Mouse (Mus musculus): Measurements from ENCODE around the gene Amz1. TPM values are rescaled to one million over a fixed set of nuclear protein-coding genes. Genes with fewer than 3 reads are reported as not detected.

The Amz1 gene
- polyA plus RNA-seq (2014; fragmentation: Illumina TruSeq; extraction: RNeasy Lipid Tissue Mini Kit (QIAGEN cat#74804); ENCODE audit: low read depth, low replicate concordance): 2.0 TPM

DNA sequence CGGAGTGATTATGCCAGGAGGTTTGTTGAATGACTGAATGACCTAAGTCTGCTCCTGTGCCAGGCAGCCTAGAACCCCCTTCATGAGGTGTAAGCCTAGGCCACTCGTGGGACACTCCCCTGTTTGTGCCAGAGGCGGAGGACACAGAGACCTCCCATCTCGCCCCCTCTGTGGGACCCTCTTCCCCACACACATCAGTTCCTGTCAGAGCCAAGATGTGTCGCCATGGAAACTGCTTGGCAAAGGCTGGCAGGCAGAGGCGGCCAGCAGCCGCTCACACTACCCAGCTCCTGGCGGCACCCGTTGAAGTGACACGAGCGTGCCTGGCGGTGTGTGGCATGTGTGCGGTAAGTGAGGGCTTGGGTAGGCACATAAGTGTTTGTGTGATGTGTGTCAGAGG is at the start of gene Amz1:
Amz1 (plus strand) TSS at position 306 of the 400 bp plus-strand sequence.

GRCm38 (mm10) chr5:140702103-140702513 is 21.8 kb upstream of the Amz1 start, which contains the start of gene Iqce:
Gene Iqce, minus strand, starts transcription at chr5:140702378.

DNA sequence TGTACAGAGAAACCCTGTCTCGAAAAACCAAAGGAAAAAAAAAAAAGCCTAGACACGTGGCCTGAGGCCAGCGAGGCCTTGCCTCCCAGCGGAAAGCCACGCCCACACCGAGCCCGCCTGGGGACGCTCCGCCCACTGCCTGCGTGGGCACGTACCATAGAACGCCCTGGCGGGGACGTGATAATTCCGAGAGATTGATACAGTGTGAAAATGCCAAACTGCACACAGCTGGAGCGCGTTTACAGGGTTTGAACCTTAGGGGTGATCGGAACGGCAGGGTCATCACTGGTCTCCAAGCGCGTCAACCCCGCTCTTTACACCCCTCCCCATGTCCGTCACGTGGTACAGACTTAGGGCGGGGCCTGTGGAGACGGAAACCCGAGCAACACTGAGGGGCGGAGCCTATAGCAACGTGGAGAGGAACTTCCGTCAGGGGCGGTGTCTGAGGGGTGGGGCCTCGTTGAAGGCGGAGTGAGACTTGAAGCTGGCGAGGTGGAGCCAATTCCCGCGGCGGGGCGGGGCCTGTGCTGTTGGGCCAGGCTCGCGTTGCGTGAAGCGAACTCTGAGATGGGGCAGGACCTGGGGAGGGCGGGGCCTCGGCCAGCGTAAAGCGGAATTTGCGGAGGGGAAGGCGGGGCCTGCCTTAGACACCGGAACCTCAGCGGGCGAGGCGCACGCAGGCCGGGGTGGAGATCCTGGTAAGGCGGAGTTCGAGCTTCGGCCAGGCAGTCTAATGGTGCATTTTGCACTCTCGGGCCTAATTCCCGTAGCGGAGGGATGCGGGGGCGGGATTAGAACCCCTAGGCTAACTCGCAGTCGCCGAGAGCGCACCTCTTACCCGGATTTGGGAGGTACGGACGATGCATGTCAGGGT is 19.3 kb upstream of the Amz1 start, which contains the start of gene Brat1:
Brat1 (plus strand) TSS at position 634 of the 874 bp plus-strand sequence.

Other genes starting within 250 kb of the Amz1 start
- gene Chst12, start 218.6 kb upstream of the Amz1 start, polyA plus RNA-seq (2014; fragmentation: Illumina TruSeq; extraction: RNeasy Lipid Tissue Mini Kit (QIAGEN cat#74804); ENCODE audit: low read depth, low replicate concordance): 28.3 TPM
- gene Grifin, start 159.1 kb upstream of the Amz1 start, polyA plus RNA-seq (2014; fragmentation: Illumina TruSeq; extraction: RNeasy Lipid Tissue Mini Kit (QIAGEN cat#74804); ENCODE audit: low read depth, low replicate concordance): not detected
- 17.1 TPM for gene Lfng, start 116.8 kb upstream of the Amz1 start, polyA plus RNA-seq (2014; fragmentation: Illumina TruSeq; extraction: RNeasy Lipid Tissue Mini Kit (QIAGEN cat#74804); ENCODE audit: low read depth, low replicate concordance)
- gene Ttyh3, start 75.1 kb upstream of the Amz1 start, polyA plus RNA-seq (2014; fragmentation: Illumina TruSeq; extraction: RNeasy Lipid Tissue Mini Kit (QIAGEN cat#74804); ENCODE audit: low read depth, low replicate concordance): 59.5 TPM
- 18.4 TPM for gene Iqce, start 21.7 kb upstream of the Amz1 start, polyA plus RNA-seq (2014; fragmentation: Illumina TruSeq; extraction: RNeasy Lipid Tissue Mini Kit (QIAGEN cat#74804); ENCODE audit: low read depth, low replicate concordance)
- gene Brat1, start 19.1 kb upstream of the Amz1 start, polyA plus RNA-seq (2014; fragmentation: Illumina TruSeq; extraction: RNeasy Lipid Tissue Mini Kit (QIAGEN cat#74804); ENCODE audit: low read depth, low replicate concordance): 13.9 TPM
- 45.5 TPM for gene Gna12, start 106.3 kb downstream of the Amz1 start, polyA plus RNA-seq (2014; fragmentation: Illumina TruSeq; extraction: RNeasy Lipid Tissue Mini Kit (QIAGEN cat#74804); ENCODE audit: low read depth, low replicate concordance)

All from adipose tissue, adult 10 weeks (tissue).